Mouse (Mus musculus) liver, embryonic 14.5 days (tissue): ENCODE measurements around the gene Bcl9. TPM values are rescaled to one million over a fixed set of nuclear protein-coding genes. Genes with fewer than 3 reads are reported as not detected.

Experiments
- ATAC-seq: fragments of 200-750 bp; cut with Nextera tagmentation; 2 replicates; pipeline ENCODE4 v1.8.0; 2017; ENCODE audit warnings: moderate number of reproducible peaks, mild to moderate bottlenecking, moderate library complexity; ENCODE audit not compliant: insufficient read depth
- DNase-seq, 3 experiments: peaks; one replicate each; pipeline ENCODE4 v3.0.0-alpha.2; 2012 to 2013; ENCODE audit warnings: low read depth in 3 of 3, low spot score in 3 of 3
- H3K27ac ChIP-seq: fragments of 300-500 bp; sonication (generic); 2 replicates; pipeline ENCODE4 v1.5.1; 2014; ENCODE audit warnings: moderate library complexity, mild to moderate bottlenecking, control low read depth, inconsistent platforms
- H3K27me3 ChIP-seq: fragments of 300-500 bp; sonication (generic); 2 replicates; pipeline ENCODE4 v1.6.1; 2014; ENCODE audit warnings: mild to moderate bottlenecking, low read length, moderate library complexity; ENCODE audit not compliant: control insufficient read depth, insufficient read depth
- H3K36me3 ChIP-seq: fragments of 300-500 bp; sonication (generic); replicated peaks from 2 replicates; pipeline ENCODE4 v1.6.1; 2014; ENCODE audit warnings: low read depth; ENCODE audit not compliant: control insufficient read depth, insufficient read depth
- H3K4me1 ChIP-seq, 2 experiments: fragments of 200-500 bp in 1 of 2; fragments of 300-500 bp in 1 of 2; sonication (generic) in 1 of 2; replicated peaks; 2 replicates each; pipeline ENCODE4 v1.6.1; 2012 to 2014; ENCODE audit warnings: antibody characterized with exemption in 1 of 2, inconsistent platforms in 1 of 2, low read length in 1 of 2; ENCODE audit not compliant: control insufficient read depth in 2 of 2, insufficient read depth in 2 of 2
- H3K4me2 ChIP-seq: fragments of 300-500 bp; sonication (generic); 2 replicates; pipeline ENCODE4 v1.6.1; 2014; ENCODE audit warnings: low read depth, mild to moderate bottlenecking, control low read depth, moderate library complexity
- H3K4me3 ChIP-seq, 2 experiments: fragments of 200-500 bp in 1 of 2; fragments of 300-500 bp in 1 of 2; sonication (generic) in 1 of 2; 2 replicates each; pipeline ENCODE4 v1.5.1; 2012 to 2014; ENCODE audit warnings: low read depth in 2 of 2, low read length in 2 of 2, mild to moderate bottlenecking in 2 of 2, control low read depth in 1 of 2, inconsistent platforms in 1 of 2, moderate library complexity in 1 of 2; ENCODE audit not compliant: insufficient read depth in 1 of 2
- H3K9ac ChIP-seq: fragments of 300-500 bp; sonication (generic); replicated peaks from 2 replicates; pipeline ENCODE4 v1.6.1; 2014; ENCODE audit warnings: mild to moderate bottlenecking, control low read depth, moderate library complexity
- H3K9me3 ChIP-seq: fragments of 300-500 bp; sonication (generic); 2 replicates; pipeline ENCODE4 v1.6.1; 2016; ENCODE audit warnings: low read length, mixed read lengths; ENCODE audit not compliant: control insufficient read depth
- CTCF ChIP-seq: IDR thresholded peaks from 2 replicates; pipeline ENCODE4 v1.5.1; 2016; ENCODE audit warnings: antibody characterized with exemption, low read depth, control low read depth
- EP300 ChIP-seq: IDR thresholded peaks from 2 replicates; pipeline ENCODE4 v1.6.1; 2016; ENCODE audit warnings: antibody characterized with exemption, low read depth
- whole genome bisulfite sequencing: fragments of 180-500 bp; shearing (Covaris S2); extraction: QIAGEN DNeasy Blood & Tissue Kit; methylation state at CpG from one replicate; pipeline ENCODE4 v1.1.7; 2014; ENCODE audit not compliant: insufficient replicate concordance; 5-methylcytosine and 5-hydroxymethylcytosine counted together
- polyA plus RNA-seq, 2 experiments: library from polyadenylated mRNA; depleted of rRNA in 1 of 2; stranded (reverse) in 1 of 2; unstranded in 1 of 2; fragments of >200 nt; fragmentation: Nextera tagmentation in 1 of 2; extraction: Ambion mirVana in 1 of 2; gene quantifications; 2 replicates each; pipeline versions ENCODE4 v1.2.1 to v1.2.3; 2012 to 2014

Gene Bcl9
- polyA plus RNA-seq, 2 experiments: 1.6 to 2.4 TPM

GRCm38 (mm10) chr3:97157958-97158599 is 139.6 kb downstream of the Bcl9 start:
- TF ChIP-seq EP300: no peak
- no peak for TF ChIP-seq CTCF

GRCm38 (mm10) chr3:97157308-97157707 is 140.4 kb downstream of the Bcl9 start:
- Histone ChIP-seq H3K36me3 (no peaks in the 10 kb centered on the region), H3K4me2 (peak overlapping the region; percentile 71; the same call in 1 of the 2 replicates), H3K4me1 (peaks cover 2% of the 10 kb centered on the region in 2 experiments; a peak in 1 of 4 replicates), H3K27ac (no peak overlapping the region), H3K27me3 (no peaks in the 10 kb centered on the region), H3K9me3 (no peaks in the 10 kb centered on the region), H3K9ac (no peak overlapping the region), H3K4me3 (no peak overlapping the region)
- WGBS: 66% methylated on average over 1 of the region's 1 CpGs
- TF ChIP-seq CTCF: no peak
- TF ChIP-seq EP300: no peak
- no peak for DNase-seq
- ATAC-seq: no peak

More at GRCm38 (mm10) chr3:97157958-97158599, 139.6 kb downstream of the Bcl9 start:
- Histone ChIP-seq H3K36me3 (no peaks in the 10 kb centered on the region), H3K4me3 (peak overlapping the region; percentile 88 to 89), H3K4me1 (peaks cover 2% of the 10 kb centered on the region in 2 experiments; a peak in 1 of 4 replicates), H3K27ac (peak overlapping the region; percentile 53), H3K4me2 (peak overlapping the region; percentile 71), H3K9me3 (no peaks in the 10 kb centered on the region), H3K9ac (peak overlapping the region; percentile 82), H3K27me3 (no peaks in the 10 kb centered on the region)
- WGBS: under 1% methylated on average over 17 of the region's 17 CpGs
- peak; percentile 51 to 66 (median 62) for DNase-seq
- ATAC-seq: peak; percentile 63

GRCm38 (mm10) chr3:97156431-97156830 is 141.3 kb downstream of the Bcl9 start:
- Histone ChIP-seq H3K9me3 (no peaks in the 10 kb centered on the region), H3K4me1 (peaks cover 2% of the 10 kb centered on the region in 2 experiments; a peak in 1 of 4 replicates), H3K4me3 (no peak overlapping the region), H3K36me3 (no peaks in the 10 kb centered on the region), H3K4me2 (no peak overlapping the region), H3K27ac (no peak overlapping the region), H3K9ac (no peak overlapping the region), H3K27me3 (no peaks in the 10 kb centered on the region)
- ATAC-seq: no peak
- no peak for TF ChIP-seq EP300
- no peak for TF ChIP-seq CTCF
- DNase-seq: no peak
- WGBS: 71% methylated on average over 5 of the region's 6 CpGs

Other genes starting within 250 kb of the Bcl9 start
- 9.8 and 11.1 TPM in 2 replicates for gene Acp6, start 139.1 kb downstream of the Bcl9 start, polyA plus RNA-seq (2012; rRNA removed)
- gene Acp6, start 139.1 kb downstream of the Bcl9 start, polyA plus RNA-seq (2014; fragmentation: Nextera tagmentation; extraction: Ambion mirVana): 13.8 and 14.8 TPM in 2 replicates
- gene Olfr1402, start 124.1 kb upstream of the Bcl9 start, polyA plus RNA-seq (2012; rRNA removed): not detected in 2 replicates
- not detected in 2 replicates for gene Olfr1402, start 124.1 kb upstream of the Bcl9 start, polyA plus RNA-seq (2014; fragmentation: Nextera tagmentation; extraction: Ambion mirVana)